Mouse (Mus musculus) limb, embryonic 15.5 days (tissue): ENCODE measurements around the gene Cbs. TPM values are rescaled to one million over a fixed set of nuclear protein-coding genes. Genes with fewer than 3 reads are reported as not detected.

Experiments used
- ATAC-seq: fragments of 200-750 bp; cut with Nextera tagmentation; 2 replicates; pipeline ENCODE4 v1.8.0; 2017; ENCODE audit warnings: low read depth, moderate TSS enrichment; ENCODE audit not compliant: insufficient number of reproducible peaks, low FRiP score, low TSS enrichment
- H3K27ac ChIP-seq: fragments of 300-500 bp; sonication (generic); 2 replicates; pipeline ENCODE4 v1.5.1; 2015; ENCODE audit warnings: moderate library complexity, mild to moderate bottlenecking, inconsistent platforms
- H3K27me3 ChIP-seq: fragments of 300-500 bp; sonication (generic); 2 replicates; pipeline ENCODE4 v1.6.1; 2015; ENCODE audit warnings: inconsistent platforms
- H3K36me3 ChIP-seq: fragments of 300-500 bp; sonication (generic); 2 replicates; pipeline ENCODE4 v1.6.1; 2015; ENCODE audit warnings: inconsistent platforms
- H3K4me1 ChIP-seq: fragments of 300-500 bp; sonication (generic); 2 replicates; pipeline ENCODE4 v1.6.1; 2015; ENCODE audit warnings: inconsistent platforms
- H3K4me2 ChIP-seq: fragments of 300-500 bp; sonication (generic); 2 replicates; pipeline ENCODE4 v1.6.1; 2015; ENCODE audit warnings: mild to moderate bottlenecking, inconsistent platforms
- H3K4me3 ChIP-seq: fragments of 300-500 bp; sonication (generic); 2 replicates; pipeline ENCODE4 v1.5.1; 2015; ENCODE audit warnings: mild to moderate bottlenecking, inconsistent platforms
- H3K9ac ChIP-seq: fragments of 300-500 bp; sonication (generic); 2 replicates; pipeline ENCODE4 v1.6.1; 2015; ENCODE audit warnings: inconsistent platforms
- H3K9me3 ChIP-seq: fragments of 300-500 bp; sonication (generic); 2 replicates; pipeline ENCODE4 v1.6.1; 2016; ENCODE audit warnings: inconsistent platforms
- WGBS: fragments of 180-500 bp; shearing (Covaris S2); methylation state at CpG from one replicate; pipeline ENCODE4 v1.1.7; 2015; 5-methylcytosine and 5-hydroxymethylcytosine counted together
- polyA plus RNA-seq: library from polyadenylated mRNA; unstranded; fragments of >200 nt; fragmentation: Nextera tagmentation; extraction: Ambion mirVana; gene quantifications from 2 replicates; pipeline ENCODE4 v1.2.1, GENCODE M21; 2015

The Cbs gene
- polyA plus RNA-seq, 1 experiment from 2014 or later = 7.5 TPM

DNA sequence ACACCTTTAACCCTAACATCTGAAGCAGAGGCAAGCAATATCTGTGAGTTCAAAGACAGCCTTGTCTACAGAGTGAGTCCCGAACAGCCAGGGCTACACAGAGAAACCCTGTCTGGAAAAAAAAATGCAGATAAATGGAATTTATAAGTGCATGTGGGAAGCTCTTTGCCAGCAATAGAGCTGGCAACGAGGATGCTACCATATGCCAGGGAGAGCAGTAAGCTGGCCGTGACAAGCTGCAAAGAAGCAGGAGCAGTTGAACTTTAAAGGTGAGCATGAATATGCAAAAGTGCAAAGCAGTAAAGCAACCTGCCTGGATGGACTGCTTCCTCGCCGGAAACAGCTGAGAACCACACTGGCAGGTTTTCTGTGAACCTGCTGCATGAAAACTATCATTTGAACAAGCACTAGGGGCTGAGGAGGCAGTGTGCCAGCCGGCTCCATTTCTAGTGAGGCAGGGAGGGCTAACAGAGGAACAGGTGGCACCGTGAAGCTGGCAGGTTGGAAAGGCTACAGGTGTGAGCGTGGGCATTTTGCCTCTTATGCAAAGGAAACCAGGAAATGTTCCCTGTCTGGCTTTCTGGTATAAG, 23.7 kb upstream of the Cbs start:
- H3K4me1 ChIP-seq = peaks cover 23% of the 10 kb centered on the region
- H3K27me3 ChIP-seq = no peaks in the 10 kb centered on the region
- no peak overlapping the region for H3K9ac ChIP-seq
- no peaks in the 10 kb centered on the region for H3K9me3 ChIP-seq
- no peak overlapping the region for H3K4me3 ChIP-seq
- H3K27ac ChIP-seq = no peak overlapping the region
- peaks cover 4% of the 10 kb centered on the region; the same call in 1 of the 2 replicates for H3K36me3 ChIP-seq
- 61% methylated on average over 8 of the region's 8 CpGs for WGBS
- ATAC-seq = no peak
- H3K4me2 ChIP-seq = no peak overlapping the region

DNA sequence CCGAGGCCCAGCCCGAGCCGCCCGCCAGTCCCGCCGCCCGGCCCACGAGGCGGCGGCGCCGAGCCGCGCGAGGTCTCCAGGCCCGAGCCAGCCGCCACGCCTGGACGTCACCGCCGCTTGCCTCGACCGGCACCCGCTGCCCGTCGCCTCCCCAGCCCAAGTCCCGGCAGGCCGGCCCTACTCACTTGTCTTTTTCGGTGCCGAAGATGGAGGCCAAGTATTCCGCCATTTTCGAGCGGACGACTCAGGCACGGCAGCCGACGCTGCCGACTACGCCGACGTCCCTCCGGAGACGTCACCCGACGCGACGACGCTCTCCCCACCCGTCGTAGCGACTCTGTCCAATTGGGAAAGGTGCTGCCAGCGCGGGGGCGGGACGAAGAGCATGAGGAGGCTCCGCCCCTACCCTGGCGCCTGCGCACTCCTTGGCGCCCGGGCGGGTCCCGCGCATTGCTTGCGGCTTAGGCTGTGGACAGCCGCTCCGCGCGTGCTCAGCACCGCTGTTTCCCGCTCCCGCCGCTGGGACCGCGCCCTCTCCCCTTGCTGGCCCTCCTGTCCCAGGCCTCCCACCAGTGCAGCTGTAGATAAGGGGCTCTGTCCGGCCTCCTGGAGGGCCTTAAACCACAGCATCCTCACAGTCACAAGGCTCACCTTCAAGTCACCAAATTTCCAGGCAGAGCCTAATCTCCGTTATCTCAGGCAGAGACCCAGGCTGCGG, 21.6 kb upstream of the Cbs start, which contains the start of gene U2af1:
TSS of gene U2af1 (minus strand) at position 425 of the 718 bp plus-strand sequence.
- Histone ChIP-seq H3K27me3 (no peaks in the 10 kb centered on the region), H3K4me3 (peak within 1 kb of the TSS; percentile 92), H3K36me3 (peaks cover 23% of the 10 kb centered on the region), H3K9ac (peak within 1 kb of the TSS; percentile 96), H3K9me3 (no peaks in the 10 kb centered on the region), H3K27ac (peak within 1 kb of the TSS; percentile 91), H3K4me1 (peaks cover 24% of the 10 kb centered on the region), H3K4me2 (peak within 1 kb of the TSS; percentile 84)
- under 1% methylated on average over 63 of the region's 77 CpGs for WGBS
- peak; percentile 98 for ATAC-seq

DNA sequence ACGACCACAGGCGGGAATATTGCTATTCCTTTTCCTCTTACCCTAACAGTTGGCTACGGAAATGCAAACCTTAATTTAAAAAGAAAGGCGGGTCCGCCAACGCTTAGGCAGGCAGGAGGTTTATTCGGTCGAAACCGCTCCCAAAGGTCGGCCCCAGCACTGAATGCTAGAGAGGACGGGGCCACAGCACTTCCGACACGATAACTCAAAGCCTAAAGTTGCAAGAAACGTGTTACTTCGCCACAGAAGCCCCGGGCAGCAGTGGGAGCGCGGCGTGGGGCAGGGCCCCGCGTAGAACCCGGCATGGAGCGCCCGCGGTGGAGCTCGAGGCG, 21.1 kb upstream of the Cbs start:
- peak overlapping the region; percentile 67 for H3K4me2 ChIP-seq
- ATAC-seq = no peak
- peak overlapping the region; percentile 96 for H3K9ac ChIP-seq
- WGBS = under 1% methylated on average over 25 of the region's 27 CpGs
- no peaks in the 10 kb centered on the region for H3K27me3 ChIP-seq
- peak overlapping the region; percentile 91 for H3K27ac ChIP-seq
- no peaks in the 10 kb centered on the region for H3K9me3 ChIP-seq
- H3K4me1 ChIP-seq = peaks cover 24% of the 10 kb centered on the region
- peak overlapping the region; percentile 92 for H3K4me3 ChIP-seq
- peaks cover 28% of the 10 kb centered on the region for H3K36me3 ChIP-seq

DNA sequence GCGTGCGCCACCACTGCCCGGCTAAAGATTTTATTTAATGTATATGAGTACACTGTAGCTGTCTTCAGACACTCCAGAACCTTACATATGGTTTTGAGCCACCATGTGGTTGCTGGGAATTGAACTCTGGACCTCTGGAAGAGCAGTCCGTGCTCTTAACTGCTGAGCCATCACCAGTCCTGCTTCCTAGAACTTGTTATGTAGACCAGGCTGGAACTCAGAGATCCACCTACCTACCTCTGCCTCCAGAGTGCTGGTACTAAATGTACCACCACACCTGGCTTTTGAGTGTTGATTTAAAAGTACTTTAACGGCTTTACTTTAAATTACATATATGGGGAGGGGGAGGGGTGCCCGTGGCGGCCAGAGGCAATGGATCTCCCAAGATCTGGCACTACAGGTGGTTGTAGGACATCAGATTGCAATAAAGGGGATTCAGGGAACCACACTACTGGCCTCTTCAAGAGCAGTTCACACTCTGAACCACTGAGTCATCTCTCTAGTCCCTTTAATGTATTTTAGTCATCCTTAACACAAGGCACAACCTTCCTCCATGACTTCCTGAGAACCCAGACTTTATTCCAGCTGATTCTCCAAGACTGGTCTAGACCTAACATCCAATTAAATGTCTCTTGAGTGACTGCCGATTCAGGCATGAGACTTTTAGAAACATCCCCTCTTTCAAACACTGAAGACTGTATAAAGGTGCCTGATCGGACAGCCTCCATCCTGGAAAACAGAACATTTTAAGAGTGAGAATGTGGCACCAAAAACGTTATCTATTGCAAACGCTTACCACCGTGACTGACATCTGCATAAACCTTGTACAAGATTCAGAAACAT, 20.3 kb upstream of the Cbs start:
- Histone ChIP-seq H3K36me3 (peaks cover 36% of the 10 kb centered on the region), H3K9ac (peak overlapping the region; percentile 96), H3K27me3 (no peaks in the 10 kb centered on the region), H3K4me2 (peak overlapping the region; percentile 67), H3K27ac (no peak overlapping the region), H3K9me3 (no peaks in the 10 kb centered on the region), H3K4me1 (peaks cover 24% of the 10 kb centered on the region), H3K4me3 (peak overlapping the region; percentile 92)
- no peak for ATAC-seq
- 43% methylated on average over 12 of the region's 12 CpGs for WGBS

DNA sequence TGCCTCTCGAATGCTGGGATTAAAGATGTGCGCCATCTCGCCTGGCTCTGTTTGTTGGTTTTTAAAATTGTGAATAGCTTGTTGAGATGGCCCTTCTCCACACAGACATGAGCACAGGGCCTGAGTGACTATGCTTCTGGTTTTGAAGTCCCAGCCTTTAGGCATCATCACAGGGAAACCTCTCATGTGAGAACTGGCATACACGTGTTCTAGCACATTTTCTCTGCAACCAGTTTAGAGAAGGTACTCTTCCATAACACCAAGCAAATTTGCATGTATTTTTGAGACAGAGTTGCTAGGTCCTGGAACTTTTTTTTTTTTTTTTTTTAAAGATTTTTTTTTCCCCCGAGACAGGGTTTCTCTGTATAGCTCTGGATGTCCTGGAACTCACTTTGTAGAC, 19.6 kb upstream of the Cbs start:
- ATAC-seq = no peak
- Histone ChIP-seq H3K4me2 (peak overlapping the region; percentile 67; the same call in 1 of the 2 replicates), H3K4me1 (peaks cover 24% of the 10 kb centered on the region), H3K9me3 (no peaks in the 10 kb centered on the region), H3K9ac (no peak overlapping the region), H3K27ac (no peak overlapping the region), H3K27me3 (no peaks in the 10 kb centered on the region), H3K36me3 (peaks cover 43% of the 10 kb centered on the region), H3K4me3 (peak overlapping the region; percentile 92; the same call in 1 of the 2 replicates)
- 86% methylated on average over 5 of the region's 5 CpGs for WGBS

DNA sequence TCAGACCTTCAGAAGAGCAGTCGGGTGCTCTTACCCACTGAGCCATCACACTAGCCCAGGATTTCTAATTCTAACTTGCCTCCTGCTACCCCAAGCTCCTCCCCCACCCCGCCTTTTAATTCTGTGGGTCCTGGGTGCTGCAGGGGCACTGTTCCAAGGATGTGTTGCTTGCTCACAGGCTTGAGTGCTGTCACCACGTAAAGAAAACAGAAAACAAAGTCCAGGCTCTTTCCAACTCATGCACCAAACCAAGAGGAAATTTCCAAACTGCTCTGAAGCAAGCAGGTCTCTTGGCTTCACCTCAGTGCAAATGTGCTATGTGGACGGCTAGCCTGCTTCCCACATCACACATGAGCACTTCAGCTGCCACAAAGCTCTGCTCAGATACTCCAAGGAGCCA, 18.3 kb upstream of the Cbs start:
- H3K27me3 ChIP-seq = no peaks in the 10 kb centered on the region
- no peak overlapping the region for H3K9ac ChIP-seq
- peaks cover 24% of the 10 kb centered on the region for H3K4me1 ChIP-seq
- no peak overlapping the region for H3K4me2 ChIP-seq
- H3K27ac ChIP-seq = no peak overlapping the region
- H3K4me3 ChIP-seq = no peak overlapping the region
- no peak for ATAC-seq
- H3K36me3 ChIP-seq = peaks cover 56% of the 10 kb centered on the region
- 75% methylated on average over 4 of the region's 4 CpGs for WGBS
- no peaks in the 10 kb centered on the region for H3K9me3 ChIP-seq

DNA sequence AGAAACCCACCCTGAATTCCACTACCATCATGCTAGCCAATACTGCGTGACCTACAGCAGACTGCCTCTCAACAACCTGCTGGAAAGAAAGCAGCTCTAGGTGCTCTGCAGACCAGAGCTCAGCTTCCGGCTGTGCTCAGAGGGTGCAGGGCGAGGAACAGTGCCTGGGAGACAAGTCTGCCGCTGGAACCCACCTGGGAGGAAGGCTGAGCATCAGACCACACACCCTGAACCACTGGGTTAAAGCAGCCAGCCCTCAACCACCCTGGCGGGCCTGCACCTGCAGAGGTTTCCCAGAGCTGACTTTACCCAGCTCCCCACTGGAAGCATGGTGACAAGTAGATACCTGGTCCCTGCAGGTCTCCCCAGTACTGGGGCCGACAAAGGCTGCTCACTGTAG, 16.2 kb upstream of the Cbs start:
- Histone ChIP-seq H3K9me3 (no peaks in the 10 kb centered on the region), H3K27ac (no peak overlapping the region), H3K36me3 (peaks cover 77% of the 10 kb centered on the region), H3K27me3 (no peaks in the 10 kb centered on the region), H3K4me1 (peaks cover 18% of the 10 kb centered on the region), H3K9ac (no peak overlapping the region), H3K4me2 (no peak overlapping the region), H3K4me3 (no peak overlapping the region)
- ATAC-seq = no peak
- WGBS = 82% methylated on average over 6 of the region's 6 CpGs

DNA sequence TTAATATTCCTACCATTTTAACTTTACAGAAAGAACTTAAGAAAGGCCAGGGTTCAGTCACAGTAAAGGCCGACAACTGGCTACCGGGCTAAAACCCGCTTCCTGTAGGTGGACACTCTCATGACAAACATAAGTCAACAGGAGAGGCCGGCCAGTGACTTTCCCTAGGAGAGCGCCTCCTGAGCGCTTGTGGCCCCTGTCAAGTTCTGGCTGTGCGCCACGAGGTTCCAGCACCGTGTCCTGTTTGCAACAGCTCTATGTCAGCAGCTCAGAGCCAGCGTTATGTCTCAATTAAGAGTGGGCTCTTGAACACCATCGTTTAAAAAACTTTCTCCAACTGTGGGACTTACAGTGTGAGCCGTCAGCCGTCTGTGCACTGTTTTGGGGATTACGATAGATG, 15.1 kb upstream of the Cbs start:
- Histone ChIP-seq H3K27me3 (no peaks in the 10 kb centered on the region), H3K9me3 (no peaks in the 10 kb centered on the region), H3K27ac (no peak overlapping the region), H3K4me1 (peaks cover 13% of the 10 kb centered on the region), H3K4me2 (no peak overlapping the region), H3K9ac (no peak overlapping the region), H3K4me3 (no peak overlapping the region), H3K36me3 (peaks cover 88% of the 10 kb centered on the region)
- no peak for ATAC-seq
- 90% methylated on average over 14 of the region's 14 CpGs for WGBS

DNA sequence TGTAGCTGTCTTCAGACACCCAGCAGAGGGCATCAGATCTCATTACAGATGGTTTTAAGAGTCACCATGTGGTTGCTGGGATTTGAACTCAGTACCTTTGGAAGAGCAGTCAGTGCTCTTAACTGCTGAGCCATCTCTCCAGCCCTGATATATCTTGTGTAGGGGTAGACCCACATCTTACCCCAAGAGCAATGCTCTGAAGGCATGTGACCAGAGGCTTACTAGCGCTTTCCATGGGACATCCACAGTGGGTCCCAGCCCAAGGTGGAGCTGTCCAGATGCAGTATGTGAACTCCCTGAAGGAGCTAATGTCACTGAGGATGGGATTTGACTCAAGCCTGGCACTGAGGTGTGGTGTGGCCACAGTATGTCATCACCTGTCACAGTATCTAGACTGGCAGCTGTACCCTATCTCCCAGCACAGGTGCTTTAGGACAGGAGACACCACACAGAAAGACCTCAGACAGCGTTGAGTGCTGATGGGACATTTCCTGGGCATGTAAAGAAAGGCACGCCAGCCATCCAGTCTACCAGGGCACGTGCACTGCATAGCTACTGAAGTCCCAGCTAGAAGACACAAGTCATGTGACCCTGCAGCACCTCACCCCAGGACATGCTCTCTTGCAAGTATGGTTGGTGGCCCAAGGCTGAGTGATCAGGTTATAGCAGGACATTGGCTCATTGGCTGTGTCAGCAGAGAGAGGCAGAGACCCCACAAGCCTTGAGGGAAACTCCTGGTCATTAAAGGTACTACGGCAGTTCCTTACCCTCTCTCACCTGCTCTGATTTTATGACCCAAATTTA, 9.4 kb upstream of the Cbs start:
- WGBS = 93% methylated on average over 5 of the region's 5 CpGs
- H3K27me3 ChIP-seq = no peaks in the 10 kb centered on the region
- no peaks in the 10 kb centered on the region for H3K9me3 ChIP-seq
- H3K4me1 ChIP-seq = no peaks in the 10 kb centered on the region
- no peak overlapping the region for H3K27ac ChIP-seq
- no peak overlapping the region for H3K9ac ChIP-seq
- H3K36me3 ChIP-seq = peaks cover 60% of the 10 kb centered on the region
- ATAC-seq = peak; percentile 35; the same call in 1 of the 2 replicates
- no peak overlapping the region for H3K4me2 ChIP-seq
- H3K4me3 ChIP-seq = no peak overlapping the region

DNA sequence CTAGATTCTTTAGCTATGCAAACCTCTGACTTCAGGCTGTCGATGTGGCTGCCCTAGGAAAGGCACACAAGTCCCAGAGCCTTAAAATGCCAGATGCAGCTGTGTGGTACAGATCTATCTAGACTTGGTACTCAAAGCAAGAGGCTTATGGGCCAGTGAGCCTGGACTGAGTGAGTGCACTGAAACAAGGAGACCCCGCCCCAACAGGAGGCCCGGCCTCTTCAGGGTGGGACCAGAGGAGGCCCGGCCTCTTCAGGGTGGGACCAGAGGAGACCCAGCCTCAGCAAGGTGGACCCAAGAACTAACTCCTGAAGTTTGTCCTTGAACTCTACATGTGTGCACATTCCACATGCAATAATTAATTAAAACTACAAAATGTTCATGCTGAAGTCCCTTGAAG, 5.9 kb upstream of the Cbs start:
- H3K4me3 ChIP-seq = no peak overlapping the region
- no peak overlapping the region for H3K9ac ChIP-seq
- no peak for ATAC-seq
- H3K36me3 ChIP-seq = peaks cover 25% of the 10 kb centered on the region
- peaks cover 2% of the 10 kb centered on the region for H3K4me1 ChIP-seq
- 77% methylated on average over 4 of the region's 4 CpGs for WGBS
- H3K27me3 ChIP-seq = no peaks in the 10 kb centered on the region
- no peak overlapping the region for H3K27ac ChIP-seq
- no peaks in the 10 kb centered on the region for H3K9me3 ChIP-seq
- H3K4me2 ChIP-seq = no peak overlapping the region

DNA sequence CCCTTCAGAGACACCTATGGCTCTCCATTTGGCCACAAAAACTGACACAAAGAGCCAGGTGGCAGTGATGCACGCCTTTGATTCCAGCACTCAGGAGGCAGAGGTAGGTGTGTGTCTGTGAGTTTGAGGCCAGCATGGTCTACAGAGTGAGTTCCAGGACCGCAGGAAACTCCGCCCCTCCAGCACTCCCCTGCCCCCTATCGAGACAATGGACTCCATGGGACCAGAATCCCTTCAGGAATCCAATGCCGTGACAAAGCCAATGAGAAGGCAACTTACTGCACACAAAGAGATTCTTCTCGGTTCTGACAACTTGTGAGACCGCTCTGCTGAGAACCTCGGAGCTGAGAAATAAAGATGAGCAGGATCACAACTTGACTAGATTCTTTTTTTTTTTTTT, 5.3 kb upstream of the Cbs start:
- Histone ChIP-seq H3K4me2 (no peak overlapping the region), H3K9me3 (no peaks in the 10 kb centered on the region), H3K4me3 (no peak overlapping the region), H3K9ac (no peak overlapping the region), H3K27me3 (no peaks in the 10 kb centered on the region), H3K36me3 (peaks cover 19% of the 10 kb centered on the region), H3K4me1 (peaks cover 8% of the 10 kb centered on the region), H3K27ac (no peak overlapping the region)
- ATAC-seq = no peak
- 57% methylated on average over 8 of the region's 8 CpGs for WGBS
